Mouse (Mus musculus) liver, adult 2 months (tissue): ENCODE results near the gene Prickle1. TPM values are rescaled to one million over a fixed set of nuclear protein-coding genes. Genes with fewer than 3 reads are reported as not detected.

Experiments
- DNase-seq: peaks from one replicate; pipeline ENCODE4 v3.0.0-alpha.2; 2011; ENCODE audit warnings: low read depth, low spot score; ENCODE audit errors: extremely low read depth
- H3K27ac ChIP-seq: fragments of 200-500 bp; replicated peaks from 2 replicates; pipeline ENCODE4 v1.5.1; 2012; ENCODE audit warnings: low read depth, mild to moderate bottlenecking, control low read depth, inconsistent platforms, low read length; ENCODE audit not compliant: insufficient read depth
- H3K27me3 ChIP-seq: fragments of 200-500 bp; 2 replicates; pipeline ENCODE4 v1.6.1; 2012; ENCODE audit warnings: mild to moderate bottlenecking, moderate library complexity, low read length, inconsistent platforms; ENCODE audit not compliant: control insufficient read depth, insufficient read depth
- H3K36me3 ChIP-seq: fragments of 200-500 bp; 2 replicates; pipeline ENCODE4 v1.6.1; 2012; ENCODE audit warnings: low read length, inconsistent platforms; ENCODE audit not compliant: control insufficient read depth, insufficient read depth
- H3K4me1 ChIP-seq: fragments of 200-500 bp; 2 replicates; pipeline ENCODE4 v1.6.1; 2011; ENCODE audit warnings: low read length; ENCODE audit not compliant: control insufficient read depth, insufficient read depth
- H3K4me3 ChIP-seq: fragments of 200-500 bp; 2 replicates; pipeline ENCODE4 v1.5.1; 2011; ENCODE audit warnings: low read depth, mild to moderate bottlenecking, control low read depth, low read length, moderate library complexity; ENCODE audit not compliant: insufficient read depth
- H3K79me2 ChIP-seq: fragments of 200-500 bp; 2 replicates; pipeline ENCODE4 v1.6.1; 2012; ENCODE audit warnings: inconsistent platforms, mild to moderate bottlenecking, low read length, moderate library complexity; ENCODE audit not compliant: control insufficient read depth, insufficient read depth
- H3K9ac ChIP-seq: fragments of 200-500 bp; 2 replicates; pipeline ENCODE4 v1.6.1; 2012; ENCODE audit warnings: low read depth, mild to moderate bottlenecking, control low read depth, inconsistent platforms, low read length
- CTCF ChIP-seq: fragments of 200-500 bp; IDR thresholded peaks from 2 replicates; pipeline ENCODE4 v1.5.1; 2011; ENCODE audit warnings: low read depth, low read length, control low read depth
- POLR2A ChIP-seq: fragments of 200-500 bp; IDR thresholded peaks from 2 replicates; pipeline ENCODE4 v1.6.1; 2011; ENCODE audit warnings: low read length, control low read depth; ENCODE audit not compliant: insufficient read depth; ENCODE audit errors: extremely low read depth
- WGBS: fragments of 180-500 bp; shearing (Covaris S2); methylation state at CpG from one replicate; pipeline ENCODE4 v1.1.7; 2018; 5-methylcytosine and 5-hydroxymethylcytosine counted together
- polyA plus RNA-seq: library from polyadenylated mRNA; depleted of rRNA; stranded (reverse); fragments of >200 nt; gene quantifications from 2 replicates; pipeline ENCODE4 v1.2.3, GENCODE M21; 2012
- total RNA-seq: library from RNA; depleted of rRNA; stranded (reverse); fragments of >200 nt; gene quantifications from 2 replicates; pipeline ENCODE4 v1.2.3, GENCODE M21; 2014

Prickle1 gene
- total and polyA plus RNA-seq, 2 experiments, result 1.2 to 1.9 TPM

DNA sequence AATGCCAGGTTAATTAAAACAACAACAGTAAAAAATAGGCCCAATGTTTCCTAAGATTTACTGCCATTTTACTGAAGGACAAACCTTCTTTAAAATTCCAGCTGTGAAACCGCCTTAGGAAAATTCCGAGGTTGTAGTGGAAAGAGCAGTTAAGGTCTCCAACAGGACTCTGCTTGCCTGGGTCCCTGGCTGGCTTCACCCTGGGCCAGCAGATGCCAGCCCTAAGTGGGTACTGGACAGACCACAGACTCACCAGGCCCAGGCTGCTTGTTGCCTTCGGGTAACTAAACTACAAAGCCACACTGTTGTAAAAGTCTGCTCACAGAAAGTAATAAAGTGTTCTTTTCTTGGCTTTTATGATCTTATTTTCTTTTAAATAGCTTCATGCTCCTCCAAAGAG is 26.8 kb downstream of the Prickle1 start:
- no peak overlapping the region for H3K4me3 ChIP-seq
- no peak overlapping the region for H3K27ac ChIP-seq
- no peaks in the 10 kb centered on the region for H3K36me3 ChIP-seq
- no peaks in the 10 kb centered on the region for H3K27me3 ChIP-seq
- WGBS, result 89% methylated on average over 3 of the region's 3 CpGs
- no peak for DNase-seq
- peaks cover 2% of the 10 kb centered on the region; the same call in 1 of the 2 replicates for H3K79me2 ChIP-seq
- TF ChIP-seq CTCF (no peak), POLR2A (no peak)
- no peak overlapping the region for H3K9ac ChIP-seq
- peaks cover 5% of the 10 kb centered on the region; the same call in 1 of the 2 replicates for H3K4me1 ChIP-seq

- TF ChIP-seq CTCF (no peak), POLR2A (no peak)
- Histone ChIP-seq H3K9ac (no peak overlapping the region), H3K36me3 (no peaks in the 10 kb centered on the region), H3K27ac (no peak overlapping the region), H3K79me2 (peaks cover 2% of the 10 kb centered on the region; the same call in 1 of the 2 replicates), H3K4me1 (peaks cover 5% of the 10 kb centered on the region; the same call in 1 of the 2 replicates), H3K27me3 (no peaks in the 10 kb centered on the region), H3K4me3 (no peak overlapping the region)
- no peak for DNase-seq
- WGBS, result 74% methylated on average over 14 of the region's 14 CpGs
Observed at GRCm38 (mm10) chr15:93567546-93568307, 28.0 kb downstream of the Prickle1 start.

- no peak overlapping the region for H3K9ac ChIP-seq
- H3K27me3 ChIP-seq, result no peaks in the 10 kb centered on the region
- no peak overlapping the region for H3K4me3 ChIP-seq
- H3K36me3 ChIP-seq, result no peaks in the 10 kb centered on the region
- 49% methylated on average over 5 of the region's 5 CpGs for WGBS
- H3K27ac ChIP-seq, result no peak overlapping the region
- peaks cover 5% of the 10 kb centered on the region; the same call in 1 of the 2 replicates for H3K4me1 ChIP-seq
- no peak for DNase-seq
- peaks cover 5% of the 10 kb centered on the region; the same call in 1 of the 2 replicates for H3K79me2 ChIP-seq
- TF ChIP-seq CTCF (no peak), POLR2A (no peak)
Observed at GRCm38 (mm10) chr15:93563491-93563890, 32.2 kb downstream of the Prickle1 start.

- H3K4me3 ChIP-seq, result no peak overlapping the region
- H3K79me2 ChIP-seq, result 0 out of 2 replicates have a peak, but pooled peaks cover 3% of the 10 kb centered on the region
- no peaks in the 10 kb centered on the region for H3K36me3 ChIP-seq
- TF ChIP-seq POLR2A, result no peak
- TF ChIP-seq CTCF, result no peak
- 69% methylated on average over 6 of the region's 6 CpGs for WGBS
- no peaks in the 10 kb centered on the region for H3K27me3 ChIP-seq
- no peaks in the 10 kb centered on the region for H3K4me1 ChIP-seq
- H3K27ac ChIP-seq, result no peak overlapping the region
- DNase-seq, result no peak
- H3K9ac ChIP-seq, result no peak overlapping the region
Observed at GRCm38 (mm10) chr15:93561540-93561939, 34.2 kb downstream of the Prickle1 start.

DNA sequence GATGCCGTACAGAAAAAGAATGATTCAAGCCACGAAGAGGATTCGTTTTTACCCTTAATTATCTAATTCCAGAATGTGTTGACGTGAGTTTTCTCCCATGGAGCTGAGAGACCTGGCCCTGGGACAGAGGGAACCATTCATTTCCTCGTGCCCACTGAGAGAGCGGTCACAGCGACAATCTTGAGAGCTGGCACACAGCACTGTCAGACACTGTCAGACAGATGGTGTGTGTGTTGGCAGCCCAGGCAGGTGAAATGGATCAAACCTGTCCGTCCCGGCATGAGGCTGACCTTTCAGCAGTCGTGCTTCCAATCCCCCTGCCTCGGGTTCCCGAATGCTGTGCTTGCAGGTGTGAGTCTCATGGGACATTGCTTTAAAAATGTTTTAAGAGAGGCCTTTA is 37.3 kb downstream of the Prickle1 start:
- WGBS, result 93% methylated on average over 12 of the region's 12 CpGs
- no peak overlapping the region for H3K4me3 ChIP-seq
- H3K4me1 ChIP-seq, result 0 out of 2 replicates have a peak, but pooled peaks cover 3% of the 10 kb centered on the region
- H3K27ac ChIP-seq, result no peak overlapping the region
- 0 out of 2 replicates have a peak, but pooled peaks cover 6% of the 10 kb centered on the region for H3K79me2 ChIP-seq
- TF ChIP-seq POLR2A (no peak), CTCF (no peak)
- H3K9ac ChIP-seq, result no peak overlapping the region
- no peak for DNase-seq
- H3K27me3 ChIP-seq, result no peaks in the 10 kb centered on the region
- H3K36me3 ChIP-seq, result no peaks in the 10 kb centered on the region

GRCm38 (mm10) chr15:93555719-93556118 is 40.0 kb downstream of the Prickle1 start:
- no peak overlapping the region for H3K4me3 ChIP-seq
- H3K9ac ChIP-seq, result no peak overlapping the region
- TF ChIP-seq POLR2A (no peak), CTCF (no peak)
- H3K27ac ChIP-seq, result no peak overlapping the region
- DNase-seq, result no peak
- H3K4me1 ChIP-seq, result peaks cover 5% of the 10 kb centered on the region; the same call in 1 of the 2 replicates
- 65% methylated on average over 8 of the region's 8 CpGs for WGBS
- H3K36me3 ChIP-seq, result no peaks in the 10 kb centered on the region
- H3K79me2 ChIP-seq, result peaks cover 6% of the 10 kb centered on the region; the same call in 1 of the 2 replicates
- H3K27me3 ChIP-seq, result no peaks in the 10 kb centered on the region
